Mouse (Mus musculus) embryonic facial prominence, embryonic 13.5 days (tissue): ENCODE data around the gene Sigmar1. TPM values are rescaled to one million over a fixed set of nuclear protein-coding genes. Genes with fewer than 3 reads are reported as not detected.

Source experiments
- ATAC-seq: fragments of 200-750 bp; cut with Nextera tagmentation; 2 replicates; pipeline ENCODE4 v1.8.0; 2017; ENCODE audit warnings: low read depth; ENCODE audit not compliant: insufficient number of reproducible peaks, insufficient read depth, low FRiP score, low TSS enrichment
- H3K27ac ChIP-seq: fragments of 300-500 bp; sonication (generic); 2 replicates; pipeline ENCODE4 v1.5.1; 2015; ENCODE audit warnings: moderate library complexity, mild to moderate bottlenecking, inconsistent platforms
- H3K27me3 ChIP-seq: fragments of 300-500 bp; sonication (generic); 2 replicates; pipeline ENCODE4 v1.6.1; 2015; ENCODE audit warnings: mild to moderate bottlenecking, inconsistent platforms
- H3K36me3 ChIP-seq: fragments of 300-500 bp; sonication (generic); 2 replicates; pipeline ENCODE4 v1.6.1; 2015; ENCODE audit warnings: mild to moderate bottlenecking, inconsistent platforms
- H3K4me1 ChIP-seq: fragments of 300-500 bp; sonication (generic); 2 replicates; pipeline ENCODE4 v1.6.1; 2015; ENCODE audit warnings: inconsistent platforms
- H3K4me2 ChIP-seq: fragments of 300-500 bp; sonication (generic); 2 replicates; pipeline ENCODE4 v1.6.1; 2015; ENCODE audit warnings: moderate library complexity, mild to moderate bottlenecking, inconsistent platforms
- H3K4me3 ChIP-seq: fragments of 300-500 bp; sonication (generic); 2 replicates; pipeline ENCODE4 v1.5.1; 2015; ENCODE audit warnings: mild to moderate bottlenecking, inconsistent platforms
- H3K9ac ChIP-seq: fragments of 300-500 bp; sonication (generic); 2 replicates; pipeline ENCODE4 v1.6.1; 2015; ENCODE audit warnings: mild to moderate bottlenecking, inconsistent platforms
- H3K9me3 ChIP-seq: fragments of 300-500 bp; sonication (generic); 2 replicates; pipeline ENCODE4 v1.6.1; 2016; ENCODE audit warnings: inconsistent platforms
- WGBS: fragments of 180-500 bp; shearing (Covaris S2); methylation state at CpG from one replicate; pipeline ENCODE4 v1.1.7; 2015; ENCODE audit warnings: mixed read lengths; 5-methylcytosine and 5-hydroxymethylcytosine counted together
- polyA plus RNA-seq: library from polyadenylated mRNA; unstranded; fragments of >200 nt; fragmentation: Nextera tagmentation; extraction: Ambion mirVana; gene quantifications from 2 replicates; pipeline ENCODE4 v1.2.1, GENCODE M21; 2015

Sigmar1 gene
- polyA plus RNA-seq, 1 experiment from 2014 or later = 87.7 TPM

- Histone ChIP-seq H3K9me3 (no peaks in the 10 kb centered on the region), H3K9ac (peak within 1 kb of the TSS; percentile 89), H3K4me2 (peak within 1 kb of the TSS; percentile 78), H3K4me1 (peaks cover 27% of the 10 kb centered on the region), H3K36me3 (peaks cover 19% of the 10 kb centered on the region), H3K27me3 (peaks cover 44% of the 10 kb centered on the region), H3K27ac (no peak within 1 kb of the TSS), H3K4me3 (peak within 1 kb of the TSS; percentile 82)
- ATAC-seq = peak; percentile 82
- under 1% methylated on average over 27 of the region's 27 CpGs for WGBS
Observed at GRCm38 (mm10) chr4:41722918-41723351, 33.0 kb downstream of the Sigmar1 start, which contains the start of gene Dctn3. Dctn3 (minus strand) TSS chr4:41723170.

GRCm38 (mm10) chr4:41716834-41717233 lies 39.1 kb downstream of the Sigmar1 start:
- Histone ChIP-seq H3K4me1 (peaks cover 44% of the 10 kb centered on the region), H3K27ac (peak overlapping the region; percentile 55), H3K36me3 (peaks cover 35% of the 10 kb centered on the region), H3K27me3 (no peaks in the 10 kb centered on the region), H3K4me2 (no peak overlapping the region; the same call in 1 of the 2 replicates), H3K9me3 (no peaks in the 10 kb centered on the region), H3K4me3 (no peak overlapping the region), H3K9ac (peak overlapping the region; percentile 52)
- 22% methylated on average over 6 of the region's 6 CpGs for WGBS
- no peak for ATAC-seq

- ATAC-seq = no peak
- H3K27ac ChIP-seq = no peak overlapping the region
- H3K36me3 ChIP-seq = peaks cover 35% of the 10 kb centered on the region
- H3K4me3 ChIP-seq = no peak overlapping the region
- H3K4me1 ChIP-seq = peaks cover 48% of the 10 kb centered on the region
- no peak overlapping the region for H3K9ac ChIP-seq
- H3K4me2 ChIP-seq = no peak overlapping the region
- WGBS = 81% methylated on average over 5 of the region's 5 CpGs
- no peaks in the 10 kb centered on the region for H3K27me3 ChIP-seq
- H3K9me3 ChIP-seq = no peaks in the 10 kb centered on the region
Observed at GRCm38 (mm10) chr4:41715596-41715995, 40.4 kb downstream of the Sigmar1 start.

GRCm38 (mm10) chr4:41715082-41715481 lies 40.9 kb downstream of the Sigmar1 start:
- peaks cover 38% of the 10 kb centered on the region for H3K36me3 ChIP-seq
- H3K9ac ChIP-seq = no peak overlapping the region
- no peak overlapping the region for H3K4me3 ChIP-seq
- H3K27me3 ChIP-seq = no peaks in the 10 kb centered on the region
- 0 out of 2 replicates have a peak overlapping the region, but pooled peaks have one; percentile 78 for H3K4me2 ChIP-seq
- WGBS = 76% methylated on average over 8 of the region's 8 CpGs
- H3K4me1 ChIP-seq = peaks cover 48% of the 10 kb centered on the region
- no peak overlapping the region for H3K27ac ChIP-seq
- H3K9me3 ChIP-seq = no peaks in the 10 kb centered on the region
- no peak for ATAC-seq

- peak overlapping the region; percentile 78 for H3K4me2 ChIP-seq
- H3K36me3 ChIP-seq = peaks cover 31% of the 10 kb centered on the region
- no peaks in the 10 kb centered on the region for H3K27me3 ChIP-seq
- no peak for ATAC-seq
- H3K9ac ChIP-seq = peak overlapping the region; percentile 93; the same call in 1 of the 2 replicates
- H3K9me3 ChIP-seq = no peaks in the 10 kb centered on the region
- peak overlapping the region; percentile 82 for H3K4me3 ChIP-seq
- 11% methylated on average over 8 of the region's 8 CpGs for WGBS
- peaks cover 48% of the 10 kb centered on the region for H3K4me1 ChIP-seq
- no peak overlapping the region for H3K27ac ChIP-seq
Observed at GRCm38 (mm10) chr4:41714276-41714675, 41.7 kb downstream of the Sigmar1 start.

GRCm38 (mm10) chr4:41713197-41714067 lies 42.5 kb downstream of the Sigmar1 start, which contains the start of gene Rpp25l:
Rpp25l (minus strand) TSS chr4:41713534.
- Histone ChIP-seq H3K36me3 (peaks cover 24% of the 10 kb centered on the region), H3K9ac (peak within 1 kb of the TSS; percentile 93), H3K4me2 (peak within 1 kb of the TSS; percentile 78), H3K9me3 (no peaks in the 10 kb centered on the region), H3K4me1 (peaks cover 48% of the 10 kb centered on the region), H3K27me3 (no peaks in the 10 kb centered on the region), H3K4me3 (peak within 1 kb of the TSS; percentile 82), H3K27ac (peak within 1 kb of the TSS; percentile 83)
- peak; percentile 38; the same call in 1 of the 2 replicates for ATAC-seq
- under 1% methylated on average over 61 of the region's 61 CpGs for WGBS

- Histone ChIP-seq H3K27me3 (no peaks in the 10 kb centered on the region), H3K9me3 (no peaks in the 10 kb centered on the region), H3K9ac (peak overlapping the region; percentile 93), H3K4me1 (peaks cover 54% of the 10 kb centered on the region), H3K36me3 (peaks cover 17% of the 10 kb centered on the region), H3K4me2 (peak overlapping the region; percentile 78), H3K4me3 (peak overlapping the region; percentile 82), H3K27ac (peak overlapping the region; percentile 83)
- ATAC-seq = no peak
- 43% methylated on average over 31 of the region's 31 CpGs for WGBS
Observed at GRCm38 (mm10) chr4:41712421-41713196, 43.3 kb downstream of the Sigmar1 start.

- Histone ChIP-seq H3K36me3 (peaks cover 12% of the 10 kb centered on the region; the same call in 1 of the 2 replicates), H3K4me1 (peaks cover 54% of the 10 kb centered on the region), H3K4me2 (peak overlapping the region; percentile 78), H3K4me3 (peak overlapping the region; percentile 82), H3K9me3 (no peaks in the 10 kb centered on the region), H3K27me3 (no peaks in the 10 kb centered on the region), H3K9ac (peak overlapping the region; percentile 93), H3K27ac (peak overlapping the region; percentile 83)
- WGBS = 66% methylated on average over 16 of the region's 16 CpGs
- ATAC-seq = no peak
Observed at GRCm38 (mm10) chr4:41711705-41712375, 44.1 kb downstream of the Sigmar1 start.

- H3K4me3 ChIP-seq = no peak overlapping the region
- H3K9me3 ChIP-seq = no peaks in the 10 kb centered on the region
- H3K27ac ChIP-seq = no peak overlapping the region
- H3K27me3 ChIP-seq = peaks cover 7% of the 10 kb centered on the region; the same call in 1 of the 2 replicates
- no peak for ATAC-seq
- WGBS = 69% methylated on average over 4 of the region's 4 CpGs
- H3K4me2 ChIP-seq = no peak overlapping the region
- peaks cover 59% of the 10 kb centered on the region for H3K4me1 ChIP-seq
- H3K36me3 ChIP-seq = peaks cover 8% of the 10 kb centered on the region; the same call in 1 of the 2 replicates
- H3K9ac ChIP-seq = no peak overlapping the region
Observed at GRCm38 (mm10) chr4:41710229-41710628, 45.7 kb downstream of the Sigmar1 start.

GRCm38 (mm10) chr4:41708192-41708745 lies 47.7 kb downstream of the Sigmar1 start:
- Histone ChIP-seq H3K4me3 (no peak overlapping the region), H3K4me2 (peak overlapping the region; percentile 5; the same call in 1 of the 2 replicates), H3K9ac (no peak overlapping the region), H3K27me3 (peaks cover 9% of the 10 kb centered on the region), H3K9me3 (no peaks in the 10 kb centered on the region), H3K36me3 (peaks cover 8% of the 10 kb centered on the region; the same call in 1 of the 2 replicates), H3K27ac (no peak overlapping the region), H3K4me1 (peaks cover 59% of the 10 kb centered on the region)
- WGBS = 31% methylated on average over 8 of the region's 8 CpGs
- ATAC-seq = no peak
